Mouse (Mus musculus): ENCODE results near the gene Slc6a6.

GRCm38 (mm10) chr6:91683602-91684473, at the start of gene Slc6a6:
- TF ChIP-seq POLR2A (IDR thresholded peaks at IDR 0.05; ENCODE audit: low read depth, low read length) = peak; percentile 83
- peak; percentile 84; the same call in 1 of the 2 replicates for TF ChIP-seq TBP (conservative IDR thresholded peaks at IDR 0.05; ENCODE audit: low read depth, low read length)
